In genomic region chr14:58937791-58938600, GRCm38 (mm10) we compare ENCODE assay signal across 10 mouse cellular contexts.
DNase-seq lines count a peak whose midpoint lies in the region; ATAC-seq lines count a peak whose summit lies in the region.
"Had no signal": no experiment of that assay in that cellular context is flagged by ENCODE, and none has a peak within 500 bp of the region (broad histone marks: within the 10 kb centered on the region; RNA-seq: fewer than 3 reads in every experiment).

No protein-coding gene starts in this region.

- peak overlapping the region; percentile 43 for H3K4me2 ChIP-seq in hindbrain, embryonic 16.5 days (ENCODE audit: low read length)
- H3K4me2 ChIP-seq in neural tube, embryonic 11.5 days (ENCODE audit: low read depth): no peak overlapping the region
- no peak overlapping the region for H3K4me2 ChIP-seq in intestine, embryonic 16.5 days (ENCODE audit: low read depth, low read length)
- H3K4me2 ChIP-seq: embryonic facial prominence, embryonic 15.5 days had no signal

- no peak overlapping the region for H3K9ac ChIP-seq in hindbrain, embryonic 16.5 days (ENCODE audit: low read depth, low read length)
- H3K9ac ChIP-seq in neural tube, embryonic 11.5 days (ENCODE audit: low read length): no peak overlapping the region
- H3K9ac ChIP-seq in intestine, embryonic 16.5 days (ENCODE audit: low read depth, low read length): no peak overlapping the region
- H3K9ac ChIP-seq: embryonic facial prominence, embryonic 15.5 days had no signal

- no peaks in the 10 kb centered on the region for H3K36me3 ChIP-seq in hindbrain, embryonic 16.5 days (ENCODE audit: control insufficient read depth, insufficient read depth, low read length)
- H3K36me3 ChIP-seq in neural tube, embryonic 11.5 days (ENCODE audit: control insufficient read depth, insufficient read depth, low read length): no peaks in the 10 kb centered on the region
- H3K36me3 ChIP-seq in intestine, embryonic 16.5 days (ENCODE audit: control insufficient read depth, insufficient read depth, low read length): no peaks in the 10 kb centered on the region
- H3K36me3 ChIP-seq: embryonic facial prominence, embryonic 15.5 days had no signal

- H3K9me3 ChIP-seq in hindbrain, embryonic 16.5 days (ENCODE audit: control insufficient read depth, low read length): no peaks in the 10 kb centered on the region
- H3K9me3 ChIP-seq in neural tube, embryonic 11.5 days (ENCODE audit: control insufficient read depth, low read length): no peaks in the 10 kb centered on the region
- H3K9me3 ChIP-seq in intestine, embryonic 16.5 days (ENCODE audit: control insufficient read depth, low read length): no peaks in the 10 kb centered on the region
- H3K9me3 ChIP-seq: embryonic facial prominence, embryonic 15.5 days had no signal

- WGBS in hindbrain, embryonic 16.5 days: 37% methylated on average over 12 of the region's 12 CpGs
- 48% methylated on average over 12 of the region's 12 CpGs for WGBS in neural tube, embryonic 11.5 days
- WGBS in intestine, embryonic 16.5 days: 66% methylated on average over 12 of the region's 12 CpGs

- no peak overlapping the region for H3K4me3 ChIP-seq in hindbrain, embryonic 16.5 days (ENCODE audit: low read length)
- no peak overlapping the region for H3K4me3 ChIP-seq in neural tube, embryonic 11.5 days (ENCODE audit: low read depth, low read length)
- H3K4me3 ChIP-seq in intestine, embryonic 16.5 days (ENCODE audit: low read length): no peak overlapping the region
- H3K4me3 ChIP-seq: embryonic facial prominence, embryonic 15.5 days; megakaryocyte, embryonic 14.5 days had no signal

- peaks cover 6% of the 10 kb centered on the region for H3K4me1 ChIP-seq in hindbrain, embryonic 16.5 days (ENCODE audit: control insufficient read depth, insufficient read depth, low read depth, low read length)
- peaks cover 4% of the 10 kb centered on the region; the same call in 1 of the 2 replicates for H3K4me1 ChIP-seq in neural tube, embryonic 11.5 days (ENCODE audit: control insufficient read depth, insufficient read depth, low read length)
- H3K4me1 ChIP-seq in intestine, embryonic 16.5 days (ENCODE audit: control insufficient read depth, insufficient read depth, low read length): 0 out of 2 replicates have a peak, but pooled peaks cover 4% of the 10 kb centered on the region
- H3K4me1 ChIP-seq: embryonic facial prominence, embryonic 15.5 days; megakaryocyte, embryonic 14.5 days had no signal

- H3K27me3 ChIP-seq in hindbrain, embryonic 16.5 days (replicated peaks; ENCODE audit: control insufficient read depth, insufficient read depth, low read length): no peaks in the 10 kb centered on the region
- no peaks in the 10 kb centered on the region for H3K27me3 ChIP-seq in neural tube, embryonic 11.5 days (ENCODE audit: control insufficient read depth, insufficient read depth, low read length)
- no peaks in the 10 kb centered on the region for H3K27me3 ChIP-seq in intestine, embryonic 16.5 days (replicated peaks; ENCODE audit: control insufficient read depth, insufficient read depth, low read length)
- H3K27me3 ChIP-seq: embryonic facial prominence, embryonic 15.5 days; megakaryocyte, embryonic 14.5 days had no signal

- no peak overlapping the region for H3K27ac ChIP-seq in hindbrain, embryonic 16.5 days (ENCODE audit: low read depth, low read length)
- no peak overlapping the region for H3K27ac ChIP-seq in neural tube, embryonic 11.5 days (ENCODE audit: low read depth, low read length)
- H3K27ac ChIP-seq in intestine, embryonic 16.5 days (ENCODE audit: low read length): no peak overlapping the region
- H3K27ac ChIP-seq: embryonic facial prominence, embryonic 15.5 days had no signal

- no peak for ATAC-seq in CD4-positive, CD25-positive, alpha-beta regulatory T cell, adult 4 months
- ATAC-seq in hindbrain, embryonic 16.5 days: peak; percentile 79
- no peak for ATAC-seq in neural tube, embryonic 11.5 days (ENCODE audit: insufficient read depth, low FRiP score, low TSS enrichment)
- ATAC-seq in inflammation-experienced regulatory T-cells, adult 6 months: no peak
- ATAC-seq in intestine, embryonic 16.5 days: no peak

- peak; percentile 7 for DNase-seq in CD4-positive, CD25-positive, alpha-beta regulatory T cell, adult 2 months (ENCODE audit: low read depth, low spot score)
- peak; percentile 7 for DNase-seq in right cerebral cortex, postnatal 4 days
- DNase-seq in right cerebral cortex, postnatal 36 days (ENCODE audit: low spot score in 2 of 2): no peak
- DNase-seq in neural tube, embryonic 11.5 days (ENCODE audit: low spot score): peak; percentile 11

Comparison
In these comparisons a context has a peak if more than half of its experiments do, and no peak if none do; other contexts are left out.
1. DNase-seq: peak in CD4-positive, CD25-positive, alpha-beta regulatory T cell, adult 2 months (single experiment), right cerebral cortex, postnatal 4 days (single experiment) and neural tube, embryonic 11.5 days (single experiment); none in right cerebral cortex, postnatal 36 days (0 of 2).